Mouse (Mus musculus) cerebellum, adult 2 months (tissue): ENCODE data around the gene Hoxb5.

Source experiments
- CTCF ChIP-seq: fragments of 200-500 bp; IDR thresholded peaks from 2 replicates; pipeline ENCODE4 v1.5.1; 2011; ENCODE audit warnings: low read depth, mild to moderate bottlenecking, control low read depth, low read length, moderate library complexity, borderline replicate concordance; ENCODE audit not compliant: insufficient read depth
- POLR2A ChIP-seq: fragments of 200-500 bp; IDR thresholded peaks from 2 replicates; pipeline ENCODE4 v1.6.1; 2011; ENCODE audit warnings: low read length, control low read depth, borderline replicate concordance; ENCODE audit not compliant: insufficient read depth

DNA sequence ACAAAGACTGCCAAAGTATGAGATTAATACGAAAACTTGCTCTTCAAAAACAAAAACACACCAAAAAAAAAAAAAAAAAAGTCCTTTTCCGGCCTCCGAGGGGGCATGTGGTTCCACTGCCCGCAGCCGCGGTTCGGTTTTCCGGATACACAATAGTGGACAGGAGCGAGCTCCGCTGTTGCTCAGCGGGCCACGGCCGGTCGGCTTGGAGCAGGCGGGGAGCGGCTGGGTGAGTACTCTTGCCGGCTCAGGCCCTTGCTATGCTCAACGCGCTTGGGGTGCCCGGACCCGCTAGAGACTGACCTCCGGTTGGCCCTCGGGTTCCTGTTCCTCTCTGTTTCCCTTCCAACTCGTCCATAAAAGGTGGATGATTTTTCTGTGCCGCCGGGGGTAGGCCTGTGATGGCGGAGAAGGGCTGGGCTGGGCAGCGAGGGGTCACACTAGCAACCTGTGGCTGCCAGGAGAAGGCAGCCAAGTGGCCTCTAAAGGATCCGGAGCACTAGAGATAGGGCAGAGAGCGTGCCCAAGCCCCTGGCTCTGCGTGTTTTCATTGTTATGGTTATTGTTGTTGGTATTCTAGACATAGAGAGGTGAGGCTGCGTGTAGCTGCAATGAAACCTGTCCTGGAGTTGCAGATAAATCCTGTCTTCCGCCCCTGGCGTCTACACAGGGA is 11.7 kb downstream of the Hoxb5 start:
- TF ChIP-seq POLR2A, result no peak
- TF ChIP-seq CTCF, result no peak
